In the genomic region with DNA sequence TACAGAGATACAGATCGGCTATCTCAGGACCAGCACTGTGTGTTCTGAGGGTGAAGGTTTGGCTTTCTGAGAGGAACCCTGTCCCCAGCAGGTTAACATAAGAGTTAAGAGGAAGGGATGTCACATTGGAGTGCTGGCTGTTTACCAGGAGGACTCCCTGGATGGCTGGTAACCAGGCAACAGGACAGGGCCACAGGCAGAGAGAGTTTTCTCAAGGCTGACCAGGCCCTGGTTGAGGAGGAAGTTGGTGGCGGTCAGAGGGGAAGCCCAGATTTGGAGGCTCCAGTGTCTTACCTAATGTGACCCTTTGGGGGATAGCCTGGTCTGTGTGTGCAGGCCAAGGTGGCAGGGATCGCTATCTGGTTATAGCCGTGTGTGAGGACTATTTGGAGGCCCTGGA, we compare ENCODE assay signal across 8 mouse cellular contexts. TPM values are rescaled to one million over a fixed set of nuclear protein-coding genes. Genes with fewer than 3 reads are reported as not detected.
DNase-seq lines count a peak whose midpoint lies in the region; ATAC-seq and TF ChIP-seq lines count a peak whose summit lies in the region.

No protein-coding gene starts in this region.

- no peak for TF ChIP-seq POLR2A in lung, adult 2 months (IDR thresholded peaks at IDR 0.05; ENCODE audit: borderline replicate concordance, extremely low read depth, low read depth, low read length)
- TF ChIP-seq POLR2A in cortical plate, adult 2 months (IDR thresholded peaks at IDR 0.05; ENCODE audit: extremely low read depth, insufficient read depth, low read length): no peak

- no peak for TF ChIP-seq EP300 in heart, postnatal 0 days (IDR thresholded peaks at IDR 0.05; ENCODE audit: low read depth)

- ATAC-seq in lung, embryonic 14.5 days (ENCODE audit: insufficient read depth): no peak
- no peak for ATAC-seq in heart, postnatal 0 days (ENCODE audit: insufficient read depth, low read depth)
- no peak for ATAC-seq in limb, embryonic 13.5 days (ENCODE audit: low FRiP score, low read depth)
- ATAC-seq in monocyte, adult 5-6 weeks (replicated peaks; ENCODE audit: insufficient number of reproducible peaks, low FRiP score, low TSS enrichment, poor library complexity, severe bottlenecking): peak; percentile 44

- no peak overlapping the region for H3K4me3 ChIP-seq in lung, embryonic 14.5 days (ENCODE audit: low read depth, low read length)
- H3K4me3 ChIP-seq in lung, adult 2 months (replicated peaks; ENCODE audit: extremely low read depth, low read depth, low read length): no peak overlapping the region
- H3K4me3 ChIP-seq in cortical plate, adult 2 months (ENCODE audit: insufficient read depth, low read length): peak overlapping the region; percentile 80
- peak overlapping the region; percentile 83; the same call in 1 of the 2 replicates for H3K4me3 ChIP-seq in heart, postnatal 0 days (ENCODE audit: low read depth, low read length)
- H3K4me3 ChIP-seq in limb, embryonic 13.5 days: peak overlapping the region; percentile 82

- WGBS in lung, embryonic 14.5 days: 71% methylated on average over 4 of the region's 4 CpGs
- 54% methylated on average over 4 of the region's 4 CpGs for WGBS in lung, adult 2 months
- 26% methylated on average over 4 of the region's 4 CpGs for WGBS in heart, postnatal 0 days
- 88% methylated on average over 4 of the region's 4 CpGs for WGBS in limb, embryonic 13.5 days

- no peak for TF ChIP-seq CTCF in lung, embryonic 14.5 days (IDR thresholded peaks at IDR 0.05; ENCODE audit: low read depth)
- TF ChIP-seq CTCF in lung, adult 2 months (IDR thresholded peaks at IDR 0.05; ENCODE audit: insufficient read depth, low read length): no peak
- TF ChIP-seq CTCF in cortical plate, adult 2 months (IDR thresholded peaks at IDR 0.05; ENCODE audit: extremely low read depth, insufficient read depth, low read length): no peak
- TF ChIP-seq CTCF in heart, postnatal 0 days (IDR thresholded peaks at IDR 0.05; ENCODE audit: low read depth): no peak

- no peaks in the 10 kb centered on the region for H3K9me3 ChIP-seq in lung, embryonic 14.5 days (ENCODE audit: low read depth, low read length)
- no peaks in the 10 kb centered on the region for H3K9me3 ChIP-seq in heart, postnatal 0 days (replicated peaks; ENCODE audit: control insufficient read depth, low read length)
- H3K9me3 ChIP-seq in limb, embryonic 13.5 days: no peaks in the 10 kb centered on the region

- peaks cover 34% of the 10 kb centered on the region for H3K36me3 ChIP-seq in lung, embryonic 14.5 days (ENCODE audit: insufficient read depth)
- H3K36me3 ChIP-seq in heart, postnatal 0 days (replicated peaks; ENCODE audit: control insufficient read depth, insufficient read depth, low read length): peaks cover 17% of the 10 kb centered on the region
- H3K36me3 ChIP-seq in limb, embryonic 13.5 days: peaks cover 41% of the 10 kb centered on the region

- no peaks in the 10 kb centered on the region for H3K27me3 ChIP-seq in lung, embryonic 14.5 days (ENCODE audit: insufficient read depth, low read length)
- H3K27me3 ChIP-seq in heart, postnatal 0 days (ENCODE audit: control insufficient read depth, insufficient read depth, low read length): no peaks in the 10 kb centered on the region
- H3K27me3 ChIP-seq in limb, embryonic 13.5 days: no peaks in the 10 kb centered on the region

- H3K4me1 ChIP-seq in lung, embryonic 14.5 days (ENCODE audit: insufficient read depth): peaks cover 10% of the 10 kb centered on the region; the same call in 1 of the 2 replicates
- H3K4me1 ChIP-seq in lung, adult 2 months (ENCODE audit: control insufficient read depth, insufficient read depth, low read length): peaks cover 21% of the 10 kb centered on the region
- peaks cover 7% of the 10 kb centered on the region for H3K4me1 ChIP-seq in cortical plate, adult 2 months (ENCODE audit: control insufficient read depth, insufficient read depth, low read length)
- H3K4me1 ChIP-seq in heart, postnatal 0 days (ENCODE audit: control insufficient read depth, insufficient read depth): peaks cover 43% of the 10 kb centered on the region
- peaks cover 50% of the 10 kb centered on the region for H3K4me1 ChIP-seq in limb, embryonic 13.5 days

- peak overlapping the region; percentile 82 for H3K4me2 ChIP-seq in lung, embryonic 14.5 days
- H3K4me2 ChIP-seq in heart, postnatal 0 days (ENCODE audit: low read depth, low read length): peak overlapping the region; percentile 93
- H3K4me2 ChIP-seq in limb, embryonic 13.5 days (replicated peaks): peak overlapping the region; percentile 96

- peak; percentile 32 for DNase-seq in lung, embryonic 14.5 days
- no peak for DNase-seq in lung, adult 2 months
- no peak for DNase-seq in heart, postnatal 0 days (ENCODE audit: low spot score)
- DNase-seq in T-cell, adult 2 months (ENCODE audit: low spot score): no peak
- DNase-seq in thymus, postnatal 0 days (ENCODE audit: low spot score): no peak

- peak overlapping the region; percentile 66; the same call in 1 of the 2 replicates for H3K9ac ChIP-seq in lung, embryonic 14.5 days
- H3K9ac ChIP-seq in heart, postnatal 0 days (replicated peaks; ENCODE audit: low read depth, low read length): peak overlapping the region; percentile 27; the same call in 1 of the 2 replicates
- H3K9ac ChIP-seq in limb, embryonic 13.5 days: peak overlapping the region; percentile 96

- H3K27ac ChIP-seq in lung, embryonic 14.5 days (ENCODE audit: low read depth): no peak overlapping the region
- H3K27ac ChIP-seq in cortical plate, adult 2 months (ENCODE audit: insufficient read depth, low read length): peak overlapping the region; percentile 75
- H3K27ac ChIP-seq in heart, postnatal 0 days (ENCODE audit: low read depth): peak overlapping the region; percentile 93
- peak overlapping the region; percentile 94; the same call in 1 of the 2 replicates for H3K27ac ChIP-seq in limb, embryonic 13.5 days

RNA-seq across cellular contexts. Expression of a gene that starts 1.8 kb away (rescaled TPM):
- 6.0 and 6.2 TPM in 2 replicates for polyA plus RNA-seq in lung, embryonic 14.5 days (2014; fragmentation: Nextera tagmentation; extraction: Ambion mirVana)
- 45.0 and 51.0 TPM in 2 replicates for polyA plus RNA-seq in lung, adult 2 months (2012; rRNA removed)
- 96.9 and 97.6 TPM in 2 replicates for polyA plus RNA-seq in cortical plate, adult 2 months (2012; rRNA removed)
- total RNA-seq in heart, postnatal 0 days (2014; rRNA removed; ENCODE audit: low replicate concordance): 10.6 and 41.9 TPM in 2 replicates
- 10.5 and 12.3 TPM in 2 replicates for polyA plus RNA-seq in heart, postnatal 0 days (2015; fragmentation: Nextera tagmentation; extraction: Ambion mirVana)
- 31.5 and 33.1 TPM in 2 replicates for polyA plus RNA-seq in limb, embryonic 13.5 days (2015; fragmentation: Nextera tagmentation; extraction: Ambion mirVana)
- 15.5 to 29.7 TPM (median 16.2 TPM) in 3 replicates for total RNA-seq in monocyte, adult 5-6 weeks (2017)
- 13.8 and 19.0 TPM in 2 replicates for polyA plus RNA-seq in thymus, postnatal 0 days (2015; fragmentation: Nextera tagmentation; extraction: Ambion mirVana)

RNA-seq across cellular contexts. Expression of a gene that starts 15.1 kb away (rescaled TPM):
- 58.5 and 70.6 TPM in 2 replicates for polyA plus RNA-seq in lung, embryonic 14.5 days (2014; fragmentation: Nextera tagmentation; extraction: Ambion mirVana)
- polyA plus RNA-seq in lung, adult 2 months (2012; rRNA removed): 10.1 and 13.6 TPM in 2 replicates
- 20.0 and 21.5 TPM in 2 replicates for polyA plus RNA-seq in cortical plate, adult 2 months (2012; rRNA removed)
- total RNA-seq in heart, postnatal 0 days (2014; rRNA removed; ENCODE audit: low replicate concordance): 21.4 and 22.9 TPM in 2 replicates
- 20.6 and 25.3 TPM in 2 replicates for polyA plus RNA-seq in heart, postnatal 0 days (2015; fragmentation: Nextera tagmentation; extraction: Ambion mirVana)
- 65.6 and 67.1 TPM in 2 replicates for polyA plus RNA-seq in limb, embryonic 13.5 days (2015; fragmentation: Nextera tagmentation; extraction: Ambion mirVana)
- 15.9 to 23.8 TPM (median 23.2 TPM) in 3 replicates for total RNA-seq in monocyte, adult 5-6 weeks (2017)
- 53.9 and 60.7 TPM in 2 replicates for polyA plus RNA-seq in thymus, postnatal 0 days (2015; fragmentation: Nextera tagmentation; extraction: Ambion mirVana)

RNA-seq across cellular contexts. Expression of a gene that starts 19.5 kb away (rescaled TPM):
- 1,954 TPM in 2 replicates for polyA plus RNA-seq in lung, embryonic 14.5 days (2014; fragmentation: Nextera tagmentation; extraction: Ambion mirVana)
- 1,317 and 1,826 TPM in 2 replicates for polyA plus RNA-seq in lung, adult 2 months (2012; rRNA removed)
- 4,394 and 4,549 TPM in 2 replicates for polyA plus RNA-seq in cortical plate, adult 2 months (2012; rRNA removed)
- 6,647 and 7,476 TPM in 2 replicates for total RNA-seq in heart, postnatal 0 days (2014; rRNA removed; ENCODE audit: low replicate concordance)
- 3,728 and 4,065 TPM in 2 replicates for polyA plus RNA-seq in heart, postnatal 0 days (2015; fragmentation: Nextera tagmentation; extraction: Ambion mirVana)
- 1,893 and 1,983 TPM in 2 replicates for polyA plus RNA-seq in limb, embryonic 13.5 days (2015; fragmentation: Nextera tagmentation; extraction: Ambion mirVana)
- 353 to 432 TPM (median 359 TPM) in 3 replicates for total RNA-seq in monocyte, adult 5-6 weeks (2017)
- 1,452 and 1,606 TPM in 2 replicates for polyA plus RNA-seq in thymus, postnatal 0 days (2015; fragmentation: Nextera tagmentation; extraction: Ambion mirVana)

RNA-seq across cellular contexts. Expression of a gene that starts 44.7 kb away (rescaled TPM):
- 151 and 167 TPM in 2 replicates for polyA plus RNA-seq in lung, embryonic 14.5 days (2014; fragmentation: Nextera tagmentation; extraction: Ambion mirVana)
- polyA plus RNA-seq in lung, adult 2 months (2012; rRNA removed): 15.5 and 34.2 TPM in 2 replicates
- 53.5 and 58.3 TPM in 2 replicates for polyA plus RNA-seq in cortical plate, adult 2 months (2012; rRNA removed)
- 85.4 and 98.0 TPM in 2 replicates for total RNA-seq in heart, postnatal 0 days (2014; rRNA removed; ENCODE audit: low replicate concordance)
- polyA plus RNA-seq in heart, postnatal 0 days (2015; fragmentation: Nextera tagmentation; extraction: Ambion mirVana): 24.5 and 26.3 TPM in 2 replicates
- polyA plus RNA-seq in limb, embryonic 13.5 days (2015; fragmentation: Nextera tagmentation; extraction: Ambion mirVana): 146 and 148 TPM in 2 replicates
- 17.6 to 79.8 TPM (median 33.5 TPM) in 3 replicates for total RNA-seq in monocyte, adult 5-6 weeks (2017)
- 130 and 153 TPM in 2 replicates for polyA plus RNA-seq in thymus, postnatal 0 days (2015; fragmentation: Nextera tagmentation; extraction: Ambion mirVana)

RNA-seq across cellular contexts. Expression of a gene that starts 44.8 kb away (rescaled TPM):
- 202 and 205 TPM in 2 replicates for polyA plus RNA-seq in lung, embryonic 14.5 days (2014; fragmentation: Nextera tagmentation; extraction: Ambion mirVana)
- 30.1 and 39.4 TPM in 2 replicates for polyA plus RNA-seq in lung, adult 2 months (2012; rRNA removed)
- 51.2 and 52.9 TPM in 2 replicates for polyA plus RNA-seq in cortical plate, adult 2 months (2012; rRNA removed)
- 109 and 165 TPM in 2 replicates for total RNA-seq in heart, postnatal 0 days (2014; rRNA removed; ENCODE audit: low replicate concordance)
- 426 and 447 TPM in 2 replicates for polyA plus RNA-seq in heart, postnatal 0 days (2015; fragmentation: Nextera tagmentation; extraction: Ambion mirVana)
- polyA plus RNA-seq in limb, embryonic 13.5 days (2015; fragmentation: Nextera tagmentation; extraction: Ambion mirVana): 212 and 213 TPM in 2 replicates
- total RNA-seq in monocyte, adult 5-6 weeks (2017): 20.1 to 33.9 TPM (median 25.9 TPM) in 3 replicates
- 281 and 294 TPM in 2 replicates for polyA plus RNA-seq in thymus, postnatal 0 days (2015; fragmentation: Nextera tagmentation; extraction: Ambion mirVana)

Comparison
In these comparisons a context has a peak if more than half of its experiments do, and no peak if none do; other contexts are left out.
1. H3K4me3 ChIP-seq: peak in cortical plate, adult 2 months (single experiment), heart, postnatal 0 days (single experiment) and limb, embryonic 13.5 days (single experiment); none in lung, embryonic 14.5 days (single experiment) and lung, adult 2 months (single experiment).
2. H3K9ac ChIP-seq: peak in every context shown above with its lines; median percentile 96 in limb, embryonic 13.5 days; 66 in lung, embryonic 14.5 days; 27 in heart, postnatal 0 days.
3. Peak in every context shown above with its lines, with median percentiles within 50 percentile points of each other: H3K4me2 ChIP-seq.